Mouse (Mus musculus) heart, embryonic 15.5 days (tissue): ENCODE measurements around the gene Inf2. TPM values are rescaled to one million over a fixed set of nuclear protein-coding genes. Genes with fewer than 3 reads are reported as not detected.

ENCODE experiments used
- ATAC-seq: fragments of 200-750 bp; cut with Nextera tagmentation; replicated peaks from 2 replicates; pipeline ENCODE4 v1.8.0; 2017; ENCODE audit warnings: low read depth, moderate TSS enrichment; ENCODE audit not compliant: insufficient number of reproducible peaks, insufficient read depth, low FRiP score
- H3K27ac ChIP-seq: fragments of 300-500 bp; sonication (generic); 2 replicates; pipeline ENCODE4 v1.5.1; 2015; ENCODE audit warnings: mild to moderate bottlenecking, inconsistent platforms
- H3K27me3 ChIP-seq: fragments of 300-500 bp; sonication (generic); 2 replicates; pipeline ENCODE4 v1.6.1; 2015; ENCODE audit warnings: inconsistent platforms
- H3K36me3 ChIP-seq: fragments of 300-500 bp; sonication (generic); 2 replicates; pipeline ENCODE4 v1.6.1; 2015; ENCODE audit warnings: mild to moderate bottlenecking, inconsistent platforms
- H3K4me1 ChIP-seq: fragments of 300-500 bp; sonication (generic); replicated peaks from 2 replicates; pipeline ENCODE4 v1.6.1; 2015; ENCODE audit warnings: inconsistent platforms
- H3K4me2 ChIP-seq: fragments of 300-500 bp; sonication (generic); 2 replicates; pipeline ENCODE4 v1.6.1; 2015; ENCODE audit warnings: inconsistent platforms, mild to moderate bottlenecking, moderate library complexity
- H3K4me3 ChIP-seq: fragments of 300-500 bp; sonication (generic); 2 replicates; pipeline ENCODE4 v1.5.1; 2015; ENCODE audit warnings: mild to moderate bottlenecking, inconsistent platforms
- H3K9ac ChIP-seq: fragments of 300-500 bp; sonication (generic); 2 replicates; pipeline ENCODE4 v1.6.1; 2015; ENCODE audit warnings: mild to moderate bottlenecking, inconsistent platforms
- H3K9me3 ChIP-seq: fragments of 300-500 bp; sonication (generic); replicated peaks from 2 replicates; pipeline ENCODE4 v1.6.1; 2016; ENCODE audit warnings: inconsistent platforms
- WGBS: fragments of 180-500 bp; shearing (Covaris S2); methylation state at CpG from one replicate; pipeline ENCODE4 v1.1.7; 2015; ENCODE audit warnings: mixed read lengths; 5-methylcytosine and 5-hydroxymethylcytosine counted together
- polyA plus RNA-seq: library from polyadenylated mRNA; unstranded; fragments of >200 nt; fragmentation: Nextera tagmentation; extraction: Ambion mirVana; gene quantifications from 2 replicates; pipeline ENCODE4 v1.2.1, GENCODE M21; 2015

Gene Inf2
- polyA plus RNA-seq, 1 experiment from 2014 or later = 3.1 TPM

DNA sequence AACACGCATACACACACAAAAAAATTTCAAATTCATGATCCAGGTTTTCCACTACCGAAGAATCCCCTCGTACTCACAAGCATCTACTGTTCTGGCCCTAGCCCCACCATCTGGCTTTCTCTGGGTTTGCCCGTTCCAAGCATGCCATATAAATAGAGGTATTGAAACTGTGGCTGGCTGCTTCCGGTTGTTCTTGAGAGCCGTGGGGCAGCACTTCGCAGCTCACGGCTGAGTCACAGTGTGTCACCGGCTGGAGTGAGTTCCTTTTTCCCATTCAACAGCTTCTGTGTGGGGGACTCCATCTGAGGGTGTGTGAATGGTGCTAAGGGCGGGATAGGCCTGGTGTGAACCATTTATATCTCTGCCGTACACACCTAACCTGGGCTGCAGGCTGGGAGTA is 28.6 kb downstream of the Inf2 start:
- H3K4me2 ChIP-seq = no peak overlapping the region
- H3K9ac ChIP-seq = 0 out of 2 replicates have a peak overlapping the region, but pooled peaks have one; percentile 10
- 60% methylated on average over 11 of the region's 11 CpGs for WGBS
- no peak for ATAC-seq
- peaks cover 64% of the 10 kb centered on the region for H3K4me1 ChIP-seq
- H3K4me3 ChIP-seq = no peak overlapping the region
- no peaks in the 10 kb centered on the region; the same call in 1 of the 2 replicates for H3K36me3 ChIP-seq
- peak overlapping the region; percentile 95 for H3K27ac ChIP-seq
- H3K27me3 ChIP-seq = peaks cover 5% of the 10 kb centered on the region; the same call in 1 of the 2 replicates
- no peaks in the 10 kb centered on the region for H3K9me3 ChIP-seq

DNA sequence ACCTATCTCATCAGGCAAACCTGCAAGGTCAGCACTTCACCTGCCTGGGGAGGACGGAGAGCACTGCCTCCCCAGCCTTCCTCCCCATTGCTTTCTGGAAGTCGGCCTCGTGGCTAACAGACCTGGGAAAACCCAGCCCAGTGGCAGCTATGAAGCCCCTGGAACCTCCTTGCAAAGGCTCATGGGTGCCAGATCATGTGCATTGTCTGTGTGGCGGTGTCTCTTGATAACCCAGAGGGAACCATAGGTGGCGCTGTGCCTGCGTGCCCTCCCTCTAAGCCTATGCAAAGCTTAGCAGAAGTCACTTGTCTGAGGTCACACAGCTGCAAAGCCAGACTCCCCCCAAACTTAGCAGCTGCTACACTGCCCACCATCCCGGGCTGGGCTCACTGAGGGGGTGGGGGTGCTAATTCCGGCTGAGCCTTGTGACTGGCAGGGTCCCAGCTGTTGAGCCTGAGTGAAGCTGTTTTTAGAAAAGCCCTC is 29.4 kb downstream of the Inf2 start:
- peak; percentile 85 for ATAC-seq
- H3K9me3 ChIP-seq = no peaks in the 10 kb centered on the region
- peak overlapping the region; percentile 90; the same call in 1 of the 2 replicates for H3K4me2 ChIP-seq
- H3K36me3 ChIP-seq = no peaks in the 10 kb centered on the region
- peak overlapping the region; percentile 95 for H3K27ac ChIP-seq
- H3K4me3 ChIP-seq = no peak overlapping the region
- H3K9ac ChIP-seq = 0 out of 2 replicates have a peak overlapping the region, but pooled peaks have one; percentile 10
- WGBS = 6% methylated on average over 8 of the region's 8 CpGs
- peaks cover 5% of the 10 kb centered on the region; the same call in 1 of the 2 replicates for H3K27me3 ChIP-seq
- peaks cover 67% of the 10 kb centered on the region for H3K4me1 ChIP-seq

DNA sequence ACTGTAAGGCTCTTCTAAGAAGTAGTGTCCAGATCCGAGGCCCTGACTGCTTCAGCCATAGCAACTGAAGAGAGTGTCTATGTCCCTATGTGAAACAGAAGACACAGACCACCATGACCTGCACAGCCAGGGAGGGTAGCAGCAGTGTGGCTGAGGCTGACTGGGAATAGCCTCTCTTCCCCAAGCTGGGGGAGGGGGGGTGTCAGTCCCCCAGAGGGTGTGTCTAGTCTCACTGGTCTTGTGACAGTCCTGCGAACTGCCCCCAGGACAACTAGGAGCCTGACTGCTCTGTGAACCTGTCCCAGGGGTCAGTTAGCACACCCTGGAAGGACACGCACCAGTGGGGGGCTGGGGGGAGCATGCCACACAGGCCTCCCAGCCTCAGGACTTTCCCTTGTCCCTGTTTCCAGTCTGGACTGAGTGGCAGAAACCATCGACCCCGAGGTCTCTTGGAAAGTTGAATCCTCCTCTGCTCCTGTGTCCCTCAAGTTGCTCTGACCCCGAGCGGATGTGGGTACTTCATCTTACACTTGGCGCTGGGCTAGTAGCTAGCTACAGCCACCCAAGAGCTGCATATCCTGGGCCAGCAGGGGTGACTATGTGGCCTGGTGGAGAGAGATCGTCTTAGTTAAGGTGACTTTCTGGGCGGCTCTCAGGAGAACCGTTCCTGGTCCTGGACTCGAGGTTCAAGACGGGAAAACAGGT is 30.5 kb downstream of the Inf2 start:
- no peaks in the 10 kb centered on the region for H3K36me3 ChIP-seq
- H3K4me3 ChIP-seq = peak overlapping the region; percentile 59
- H3K4me2 ChIP-seq = peak overlapping the region; percentile 90
- peak overlapping the region; percentile 79 for H3K9ac ChIP-seq
- WGBS = 18% methylated on average over 13 of the region's 13 CpGs
- H3K27me3 ChIP-seq = peaks cover 5% of the 10 kb centered on the region; the same call in 1 of the 2 replicates
- peaks cover 79% of the 10 kb centered on the region for H3K4me1 ChIP-seq
- peak overlapping the region; percentile 95 for H3K27ac ChIP-seq
- ATAC-seq = peak; percentile 27; the same call in 1 of the 2 replicates
- H3K9me3 ChIP-seq = no peaks in the 10 kb centered on the region

DNA sequence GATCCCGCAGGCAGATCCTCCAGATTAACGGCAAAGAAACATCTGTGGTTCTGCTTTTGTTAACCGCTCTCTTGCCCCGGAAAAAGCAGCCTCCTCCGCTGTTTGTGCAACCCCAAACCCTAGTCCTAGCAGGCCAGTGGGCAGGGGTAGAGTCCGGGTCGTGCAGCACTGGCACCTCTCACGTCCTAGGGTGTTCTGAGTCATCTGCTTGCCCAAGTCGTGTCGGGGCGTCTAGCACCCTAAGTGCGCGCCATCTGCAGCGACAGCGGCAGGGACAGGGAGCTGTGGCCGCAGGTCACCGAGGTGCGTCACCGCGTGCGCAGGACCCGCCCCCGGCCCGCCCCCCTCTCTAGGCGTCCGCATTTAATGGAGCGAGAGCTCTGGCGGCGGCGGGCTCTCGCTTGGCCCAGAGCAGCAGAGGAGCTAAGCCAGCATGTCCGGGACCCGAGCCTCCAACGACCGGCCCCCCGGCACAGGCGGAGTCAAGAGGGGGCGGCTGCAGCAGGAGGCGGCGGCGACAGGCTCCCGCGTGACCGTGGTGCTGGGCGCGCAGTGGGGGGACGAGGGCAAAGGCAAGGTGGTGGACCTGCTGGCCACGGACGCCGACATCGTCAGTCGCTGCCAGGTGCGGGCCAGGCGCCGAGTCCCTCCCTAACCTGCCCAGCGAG is 31.2 kb downstream of the Inf2 start, which contains the start of gene Adssl1:
Adssl1 (plus strand) TSS at position 360 of the 668 bp plus-strand sequence.
- Histone ChIP-seq H3K9ac (peak within 1 kb of the TSS; percentile 79), H3K4me2 (peak within 1 kb of the TSS; percentile 90), H3K4me3 (peak within 1 kb of the TSS; percentile 59), H3K27me3 (peaks cover 5% of the 10 kb centered on the region; the same call in 1 of the 2 replicates), H3K27ac (peak within 1 kb of the TSS; percentile 95), H3K4me1 (peaks cover 78% of the 10 kb centered on the region), H3K9me3 (no peaks in the 10 kb centered on the region), H3K36me3 (no peaks in the 10 kb centered on the region)
- WGBS = 1% methylated on average over 56 of the region's 56 CpGs
- ATAC-seq = peak; percentile 68

DNA sequence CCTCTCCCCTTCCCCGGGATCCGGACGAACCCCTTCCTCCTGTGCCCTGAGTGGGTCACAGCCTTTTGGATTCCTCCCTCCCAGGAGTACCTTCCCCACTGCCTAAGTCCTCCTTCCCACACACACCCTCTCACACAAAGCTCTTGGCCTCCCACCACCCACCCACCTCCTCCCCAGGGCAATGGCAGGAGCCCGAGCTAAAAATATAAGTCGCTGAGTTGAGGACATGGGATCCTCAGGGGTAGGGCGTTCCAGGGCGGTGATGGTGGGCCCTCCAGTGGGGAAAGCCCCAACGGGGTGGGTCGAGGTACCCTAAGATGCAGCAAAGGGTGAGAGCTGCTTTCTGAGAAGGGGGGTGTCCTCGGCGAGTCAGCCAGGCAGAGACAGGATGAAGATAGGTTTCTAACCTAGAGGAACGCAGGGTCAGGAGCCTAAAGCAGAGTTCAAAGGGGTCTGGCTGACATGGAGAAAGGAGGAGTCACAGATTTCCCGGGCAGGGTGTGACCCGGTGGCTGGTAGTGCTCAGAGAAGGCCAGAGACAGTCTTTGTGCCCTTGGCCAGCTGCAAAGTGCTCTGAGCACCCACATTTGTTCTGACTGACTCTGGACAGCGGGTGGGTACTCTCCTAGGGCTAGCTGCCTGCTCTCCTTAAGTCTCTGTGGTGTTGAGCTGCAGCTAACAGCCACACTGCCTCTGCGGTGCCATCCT is 31.9 kb downstream of the Inf2 start:
- Histone ChIP-seq H3K36me3 (no peaks in the 10 kb centered on the region), H3K4me1 (peaks cover 71% of the 10 kb centered on the region), H3K27ac (peak overlapping the region; percentile 95), H3K4me3 (peak overlapping the region; percentile 59), H3K27me3 (peaks cover 5% of the 10 kb centered on the region; the same call in 1 of the 2 replicates), H3K4me2 (peak overlapping the region; percentile 90), H3K9ac (peak overlapping the region; percentile 79), H3K9me3 (no peaks in the 10 kb centered on the region)
- peak; percentile 19 for ATAC-seq
- WGBS = 10% methylated on average over 16 of the region's 16 CpGs

DNA sequence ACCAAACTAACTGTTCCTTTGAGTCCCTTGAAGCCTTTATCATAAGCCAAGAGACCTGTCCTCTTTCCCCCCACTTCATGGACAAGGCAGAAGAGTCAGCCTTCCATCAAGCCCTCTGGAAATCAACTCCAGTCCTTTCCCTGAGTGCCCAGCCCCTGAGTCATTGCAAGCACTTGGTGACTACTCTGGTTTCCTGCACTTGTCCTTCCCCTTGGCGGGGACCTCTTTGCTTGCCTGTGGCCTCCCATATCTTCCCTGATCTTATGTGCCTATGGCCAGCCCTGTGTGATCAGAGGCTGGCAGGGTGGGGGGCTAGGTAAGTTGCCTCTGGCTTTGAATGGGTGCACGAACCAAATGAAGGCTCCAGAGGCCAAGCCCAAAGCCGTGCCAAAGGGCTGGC is 33.3 kb downstream of the Inf2 start:
- H3K36me3 ChIP-seq = no peaks in the 10 kb centered on the region
- ATAC-seq = no peak
- no peak overlapping the region for H3K4me3 ChIP-seq
- H3K27me3 ChIP-seq = peaks cover 5% of the 10 kb centered on the region; the same call in 1 of the 2 replicates
- 72% methylated on average over 3 of the region's 3 CpGs for WGBS
- no peaks in the 10 kb centered on the region for H3K9me3 ChIP-seq
- no peak overlapping the region for H3K9ac ChIP-seq
- peaks cover 77% of the 10 kb centered on the region for H3K4me1 ChIP-seq
- H3K27ac ChIP-seq = no peak overlapping the region
- peak overlapping the region; percentile 90; the same call in 1 of the 2 replicates for H3K4me2 ChIP-seq

DNA sequence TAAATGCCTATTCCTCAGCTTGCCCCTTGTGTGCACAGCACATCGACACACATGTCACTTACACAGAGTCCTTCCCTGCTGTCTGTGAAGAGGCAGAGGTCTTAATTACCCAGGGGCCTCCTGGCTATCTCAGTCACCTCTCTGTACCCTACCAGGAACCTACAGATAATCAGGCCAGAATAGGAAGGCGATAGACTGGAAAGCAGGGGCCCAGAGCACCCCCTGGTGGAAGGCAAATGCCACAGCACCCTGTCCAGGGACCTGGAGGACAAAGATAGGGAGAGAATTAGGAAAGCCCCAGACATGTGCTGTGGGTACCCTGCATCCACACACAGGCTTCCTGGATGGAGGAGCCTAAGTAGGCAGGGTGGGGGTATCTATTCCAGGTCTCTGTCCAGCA is 35.2 kb downstream of the Inf2 start:
- Histone ChIP-seq H3K27me3 (peaks cover 5% of the 10 kb centered on the region; the same call in 1 of the 2 replicates), H3K4me3 (no peak overlapping the region), H3K9me3 (no peaks in the 10 kb centered on the region), H3K27ac (peak overlapping the region; percentile 52), H3K4me2 (no peak overlapping the region; the same call in 1 of the 2 replicates), H3K36me3 (no peaks in the 10 kb centered on the region), H3K4me1 (peaks cover 73% of the 10 kb centered on the region), H3K9ac (peak overlapping the region; percentile 14; the same call in 1 of the 2 replicates)
- ATAC-seq = no peak
- WGBS = 12% methylated on average over 2 of the region's 2 CpGs

DNA sequence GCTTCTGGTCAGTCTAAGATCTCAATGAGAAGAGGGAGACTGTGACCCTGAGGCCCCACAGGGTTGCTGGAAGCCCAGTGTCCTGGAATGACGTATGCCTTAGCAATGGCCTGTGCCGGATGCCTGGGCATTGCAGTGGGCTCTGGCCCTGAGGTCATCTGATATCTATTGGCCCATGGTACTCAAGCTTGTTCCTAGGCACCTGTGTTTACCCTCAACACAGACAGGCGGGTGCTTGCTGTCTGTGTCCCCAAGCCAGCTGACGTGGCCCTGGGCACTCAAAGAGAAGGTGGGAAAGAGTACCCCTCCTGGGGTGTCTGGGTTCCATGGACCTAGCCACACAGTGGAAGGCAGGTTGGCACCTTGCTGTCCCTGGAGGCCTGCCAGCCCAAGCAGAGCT is 37.1 kb downstream of the Inf2 start:
- no peak overlapping the region for H3K27ac ChIP-seq
- H3K9ac ChIP-seq = no peak overlapping the region
- no peaks in the 10 kb centered on the region for H3K9me3 ChIP-seq
- ATAC-seq = no peak
- H3K4me3 ChIP-seq = no peak overlapping the region
- H3K36me3 ChIP-seq = no peaks in the 10 kb centered on the region
- peaks cover 3% of the 10 kb centered on the region; the same call in 1 of the 2 replicates for H3K27me3 ChIP-seq
- WGBS = 71% methylated on average over 4 of the region's 4 CpGs
- H3K4me2 ChIP-seq = no peak overlapping the region
- H3K4me1 ChIP-seq = peaks cover 65% of the 10 kb centered on the region

DNA sequence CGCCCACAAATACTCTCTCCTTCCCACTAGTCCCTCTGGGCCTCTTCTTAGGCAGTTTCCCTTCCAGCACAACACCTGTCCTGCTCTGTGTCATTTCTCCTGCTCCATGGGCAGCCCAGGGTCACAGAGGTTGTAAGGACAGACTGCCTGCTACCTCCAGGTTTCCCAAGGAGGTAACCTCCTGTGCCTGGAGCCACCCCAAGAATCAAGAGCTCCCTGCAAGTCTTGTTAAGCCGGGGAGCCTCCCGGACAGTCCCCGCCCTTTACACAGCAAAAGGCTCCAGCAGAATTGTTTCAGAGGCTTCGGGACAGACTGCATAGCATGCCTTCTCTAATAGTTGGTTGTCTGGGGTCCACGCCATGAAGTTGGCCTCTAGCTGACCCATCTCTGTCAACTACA is 37.9 kb downstream of the Inf2 start:
- 71% methylated on average over 6 of the region's 6 CpGs for WGBS

DNA sequence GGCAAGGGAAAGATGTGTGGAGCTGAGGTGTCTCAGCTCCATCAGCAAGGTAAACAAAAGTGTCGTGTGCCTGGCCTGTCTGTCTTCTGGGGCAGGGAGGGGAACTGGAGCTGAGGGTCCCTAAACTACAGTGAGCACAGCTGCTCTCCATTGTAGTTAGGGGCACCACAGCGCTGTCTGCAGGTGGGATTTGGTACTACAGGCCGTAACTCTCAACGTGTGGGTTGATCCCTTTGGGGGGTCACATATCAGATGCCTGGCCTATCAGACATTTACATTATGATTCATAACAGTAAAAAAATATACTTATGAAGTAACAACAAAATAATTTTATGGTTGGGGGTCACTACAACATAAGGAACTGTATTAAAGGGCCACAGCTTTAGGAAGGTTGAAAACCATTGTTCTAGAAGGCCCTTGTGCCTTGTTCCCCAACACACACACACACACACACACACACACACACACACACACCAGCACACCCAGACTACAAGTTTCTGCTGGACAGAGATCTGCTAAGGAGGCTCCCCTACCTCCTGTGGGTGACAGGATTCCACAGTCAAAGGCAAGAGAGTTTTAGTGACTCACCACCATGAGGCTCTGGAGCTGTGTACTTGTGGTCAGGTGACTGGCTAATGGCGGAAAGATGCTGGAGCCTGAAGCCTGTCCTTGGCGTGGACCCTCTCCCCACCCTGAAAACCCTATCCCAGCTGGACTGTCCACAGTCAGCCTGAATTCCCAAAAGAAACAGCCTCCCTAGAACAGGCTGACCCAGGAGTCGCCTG is 38.7 kb downstream of the Inf2 start:
- no peaks in the 10 kb centered on the region for H3K9me3 ChIP-seq
- H3K4me1 ChIP-seq = peaks cover 54% of the 10 kb centered on the region
- H3K9ac ChIP-seq = no peak overlapping the region
- H3K27me3 ChIP-seq = no peaks in the 10 kb centered on the region
- no peak for ATAC-seq
- no peak overlapping the region for H3K4me3 ChIP-seq
- H3K4me2 ChIP-seq = no peak overlapping the region
- WGBS = 60% methylated on average over 7 of the region's 7 CpGs
- H3K36me3 ChIP-seq = no peaks in the 10 kb centered on the region
- H3K27ac ChIP-seq = no peak overlapping the region

More for the DNA sequence above, 37.9 kb downstream of the Inf2 start:
- Histone ChIP-seq H3K4me1 (peaks cover 60% of the 10 kb centered on the region), H3K9me3 (no peaks in the 10 kb centered on the region), H3K4me2 (no peak overlapping the region), H3K9ac (no peak overlapping the region), H3K27me3 (no peaks in the 10 kb centered on the region), H3K36me3 (no peaks in the 10 kb centered on the region), H3K4me3 (no peak overlapping the region), H3K27ac (no peak overlapping the region)
- no peak for ATAC-seq
